Mouse (Mus musculus) frontal cortex, postnatal 10 days (tissue): ENCODE measurements around the gene Zdhhc14.

Experiments used
- DNase-seq, 2 experiments: peaks; one replicate each; pipeline ENCODE4 v3.0.0; 2022; ENCODE audit warnings: low spot score in 2 of 2, mixed read lengths in 1 of 2

Gene Zdhhc14

GRCm38 (mm10) chr17:5553556-5553955 lies 61.2 kb downstream of the Zdhhc14 start:
- no peak for DNase-seq

- DNase-seq: no peak
These were observed 62.2 kb downstream of the Zdhhc14 start for GRCm38 (mm10) chr17:5554573-5554972.

- DNase-seq: no peak
These were observed 64.2 kb downstream of the Zdhhc14 start for GRCm38 (mm10) chr17:5556568-5556967.

GRCm38 (mm10) chr17:5560212-5560611 lies 67.9 kb downstream of the Zdhhc14 start:
- DNase-seq: no peak

GRCm38 (mm10) chr17:5563108-5563507 lies 70.8 kb downstream of the Zdhhc14 start:
- no peak for DNase-seq

GRCm38 (mm10) chr17:5566006-5566405 lies 73.6 kb downstream of the Zdhhc14 start:
- DNase-seq: no peak

- DNase-seq: no peak
These were observed 75.6 kb downstream of the Zdhhc14 start for GRCm38 (mm10) chr17:5567943-5568342.

GRCm38 (mm10) chr17:5569131-5570030 lies 77.0 kb downstream of the Zdhhc14 start:
- no peak for DNase-seq

GRCm38 (mm10) chr17:5572096-5572730 lies 79.9 kb downstream of the Zdhhc14 start:
- DNase-seq: no peak

- no peak for DNase-seq
These were observed 80.5 kb downstream of the Zdhhc14 start for GRCm38 (mm10) chr17:5572745-5573420.

- no peak for DNase-seq
These were observed 82.3 kb downstream of the Zdhhc14 start for GRCm38 (mm10) chr17:5574672-5575071.

GRCm38 (mm10) chr17:5575518-5575917 lies 83.2 kb downstream of the Zdhhc14 start:
- DNase-seq: no peak

- DNase-seq: no peak
These were observed 89.9 kb downstream of the Zdhhc14 start for GRCm38 (mm10) chr17:5582232-5582631.

- no peak for DNase-seq
These were observed 90.6 kb downstream of the Zdhhc14 start for GRCm38 (mm10) chr17:5582937-5583336.

GRCm38 (mm10) chr17:5583472-5584145 lies 91.3 kb downstream of the Zdhhc14 start:
- no peak for DNase-seq

- no peak for DNase-seq
These were observed 99.3 kb downstream of the Zdhhc14 start for GRCm38 (mm10) chr17:5591604-5592209.

- no peak for DNase-seq
These were observed 100.7 kb downstream of the Zdhhc14 start for GRCm38 (mm10) chr17:5593071-5593470.

GRCm38 (mm10) chr17:5595068-5595467 lies 102.7 kb downstream of the Zdhhc14 start:
- DNase-seq: no peak

- DNase-seq: no peak
These were observed 104.1 kb downstream of the Zdhhc14 start for GRCm38 (mm10) chr17:5596490-5596889.

GRCm38 (mm10) chr17:5598999-5599398 lies 106.6 kb downstream of the Zdhhc14 start:
- no peak for DNase-seq

GRCm38 (mm10) chr17:5600505-5601027 lies 108.2 kb downstream of the Zdhhc14 start:
- DNase-seq: no peak
